Mouse (Mus musculus): ENCODE results near the gene Olfr749.
"Not testable (repeated sequence)": the region's sequence is repeated elsewhere in the genome, so short reads cannot be mapped to it uniquely, and the experiment has no call there.

Olfr749 gene

DNA sequence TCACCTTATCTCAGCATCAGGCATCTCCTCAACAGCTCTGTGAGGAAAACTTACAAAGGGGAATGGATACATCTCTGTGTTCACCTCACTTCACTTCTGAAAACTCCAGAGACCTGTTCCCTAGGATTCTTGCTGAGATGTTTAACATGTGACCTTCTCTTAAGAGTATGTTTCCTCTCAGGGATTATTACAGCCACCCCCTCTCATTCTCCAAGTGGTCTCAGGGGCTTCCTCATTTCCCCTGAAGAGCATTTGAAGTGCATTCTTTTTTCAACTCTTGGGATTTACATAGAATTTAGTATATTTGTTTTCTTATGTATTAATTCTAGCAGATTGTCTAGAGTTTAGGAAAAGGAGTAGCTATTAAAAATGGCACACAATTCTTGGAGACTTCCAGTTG, at the start of gene Olfr749:
Gene Olfr749 (minus strand): TSS at position 101 of the 400 bp plus-strand sequence.
- no peak for DNase-seq (ENCODE audit: low read depth, low spot score)

DNA sequence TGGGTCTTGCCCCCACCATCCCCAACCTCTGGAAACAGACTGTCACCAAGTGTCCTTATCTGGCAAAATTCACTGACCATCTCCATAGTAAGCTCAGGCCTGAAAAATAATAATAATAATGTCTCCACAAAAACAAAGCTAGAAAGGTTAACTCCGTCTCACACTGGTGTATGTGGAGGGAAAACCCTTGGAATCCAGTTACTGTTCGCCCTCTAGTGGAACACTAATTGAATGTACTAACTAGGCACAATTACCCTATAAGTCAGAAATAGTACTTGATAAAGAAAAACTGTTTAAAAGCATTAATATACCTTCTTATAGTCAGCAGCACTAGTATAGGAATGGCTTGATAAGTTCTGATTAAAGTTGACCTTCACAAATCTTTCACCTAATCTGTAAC, 43.3 kb upstream of the Olfr749 start:
- DNase-seq (ENCODE audit: low read depth, low spot score) = no peak

DNA sequence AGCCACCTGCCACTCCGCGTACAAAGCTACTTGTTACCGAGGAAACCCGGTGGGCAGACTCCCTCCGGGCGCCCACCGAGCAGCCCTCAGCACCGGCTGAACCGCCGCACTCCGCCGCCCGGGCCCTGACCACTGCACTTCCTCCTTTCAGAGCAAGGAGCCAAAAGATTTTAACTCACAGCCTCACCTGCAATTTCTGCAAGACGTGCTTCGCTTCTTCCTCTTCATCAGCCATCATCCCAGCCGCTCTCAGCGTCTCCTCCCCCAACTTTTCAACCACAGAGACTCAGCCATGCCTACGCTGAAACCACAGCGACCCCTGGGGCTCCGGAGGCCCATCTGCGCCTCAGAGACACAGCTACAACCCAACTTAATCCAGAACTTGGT, 40.4 kb upstream of the Olfr749 start, which contains the start of gene Ttc5:
Gene Ttc5 (minus strand): TSS at position 269 of the 387 bp plus-strand sequence.
- DNase-seq (ENCODE audit: low read depth, low spot score) = peak; percentile 94

DNA sequence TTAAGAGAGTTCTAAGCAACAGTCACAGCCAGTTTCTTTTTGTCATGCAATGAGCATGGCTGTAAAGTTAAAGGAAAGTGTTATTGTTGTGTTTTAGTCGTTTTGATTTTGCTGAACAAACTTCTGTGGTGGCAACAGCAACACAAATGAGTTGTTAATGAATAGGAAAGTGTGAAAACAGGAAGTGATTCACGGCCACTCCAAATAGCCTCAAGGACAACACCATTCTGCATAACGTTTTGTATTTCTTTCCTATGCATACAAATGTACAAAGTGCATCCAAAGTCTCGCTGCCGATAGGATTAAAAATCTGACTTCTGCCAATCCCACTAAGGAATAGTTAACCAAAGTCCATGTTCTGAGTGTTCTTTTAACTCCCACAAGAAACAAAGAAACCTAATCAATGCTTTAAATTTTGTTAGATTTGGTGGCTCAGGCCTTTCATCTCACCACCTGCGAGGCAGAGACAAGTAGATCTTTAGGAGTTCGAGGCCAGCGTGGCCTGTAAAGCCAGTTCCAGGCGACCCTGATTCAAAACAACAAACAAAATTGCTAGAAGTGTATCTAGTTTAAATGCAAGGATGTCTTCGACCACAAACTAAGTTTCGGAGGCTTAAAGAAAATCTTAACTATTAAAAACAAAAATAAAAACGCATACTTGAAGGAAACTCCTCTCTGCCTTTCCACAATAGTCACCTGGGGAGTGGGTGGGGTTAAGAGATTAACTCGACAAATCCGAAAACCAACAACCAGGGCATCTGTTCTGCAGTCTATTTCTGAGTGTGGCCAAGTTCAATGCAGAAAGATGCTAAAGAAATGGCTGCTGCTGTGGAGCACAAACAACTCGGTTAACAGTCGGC, 39.7 kb upstream of the Olfr749 start:
- no peak for DNase-seq (ENCODE audit: low read depth, low spot score)

DNA sequence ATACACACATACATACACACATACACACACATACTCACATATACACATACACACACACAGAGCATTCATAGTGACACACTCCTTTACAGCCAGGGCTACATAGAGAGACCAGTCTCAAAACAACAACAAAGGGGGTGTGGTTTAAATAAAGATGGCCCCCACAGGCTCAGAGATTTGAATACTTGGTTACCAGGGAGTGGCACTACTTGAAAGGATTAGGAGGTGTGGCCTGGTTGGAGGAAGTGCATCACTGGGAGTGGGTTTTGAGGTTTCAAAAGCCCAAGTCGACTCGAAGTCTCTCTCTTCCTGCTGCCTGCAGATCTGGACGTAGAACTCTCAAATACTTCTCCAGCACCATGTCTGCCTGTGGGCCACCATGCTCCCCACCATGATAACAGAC, 37.3 kb upstream of the Olfr749 start:
- DNase-seq (ENCODE audit: low read depth, low spot score) = peak; percentile 73

DNA sequence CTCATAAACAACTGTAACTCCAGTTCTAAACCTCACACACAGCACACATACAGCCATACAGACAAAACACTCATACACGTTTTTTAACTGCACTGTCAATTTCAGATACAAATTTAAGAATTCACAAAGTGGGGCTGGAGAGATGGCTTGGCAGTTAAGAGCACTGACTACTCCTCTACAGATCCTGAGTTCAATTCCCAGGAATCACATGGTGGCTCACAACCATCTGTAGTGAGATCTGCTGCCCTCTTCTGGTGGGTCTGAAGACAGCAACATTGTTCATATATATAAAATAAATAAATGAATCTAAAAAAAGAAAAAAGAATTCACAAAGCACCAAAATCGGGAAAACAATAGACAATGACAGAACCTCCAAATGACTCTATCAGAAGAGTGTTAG, 26.4 kb upstream of the Olfr749 start:
- peak; percentile 56 for DNase-seq (ENCODE audit: low read depth, low spot score)

DNA sequence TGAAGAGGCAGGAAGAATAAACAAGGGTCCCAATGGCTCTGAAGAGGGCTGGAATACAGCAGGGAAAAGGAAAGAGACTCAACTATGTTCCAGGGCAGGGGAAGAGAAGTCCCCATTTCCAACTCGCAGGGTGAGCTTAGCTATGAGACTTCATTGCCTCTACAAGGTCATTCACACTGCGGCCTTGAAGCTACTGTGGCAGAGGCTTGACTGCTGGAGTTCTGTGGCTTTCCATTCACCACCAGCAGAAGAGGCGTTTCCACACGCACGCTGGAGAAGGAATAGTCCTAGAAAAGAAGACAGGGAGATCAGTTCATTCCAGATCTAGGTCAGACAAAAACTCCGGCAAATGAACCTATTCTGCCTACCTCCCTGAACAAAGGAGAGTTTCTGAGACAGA, 20.8 kb upstream of the Olfr749 start:
- DNase-seq (ENCODE audit: low read depth, low spot score) = peak; percentile 33

DNA sequence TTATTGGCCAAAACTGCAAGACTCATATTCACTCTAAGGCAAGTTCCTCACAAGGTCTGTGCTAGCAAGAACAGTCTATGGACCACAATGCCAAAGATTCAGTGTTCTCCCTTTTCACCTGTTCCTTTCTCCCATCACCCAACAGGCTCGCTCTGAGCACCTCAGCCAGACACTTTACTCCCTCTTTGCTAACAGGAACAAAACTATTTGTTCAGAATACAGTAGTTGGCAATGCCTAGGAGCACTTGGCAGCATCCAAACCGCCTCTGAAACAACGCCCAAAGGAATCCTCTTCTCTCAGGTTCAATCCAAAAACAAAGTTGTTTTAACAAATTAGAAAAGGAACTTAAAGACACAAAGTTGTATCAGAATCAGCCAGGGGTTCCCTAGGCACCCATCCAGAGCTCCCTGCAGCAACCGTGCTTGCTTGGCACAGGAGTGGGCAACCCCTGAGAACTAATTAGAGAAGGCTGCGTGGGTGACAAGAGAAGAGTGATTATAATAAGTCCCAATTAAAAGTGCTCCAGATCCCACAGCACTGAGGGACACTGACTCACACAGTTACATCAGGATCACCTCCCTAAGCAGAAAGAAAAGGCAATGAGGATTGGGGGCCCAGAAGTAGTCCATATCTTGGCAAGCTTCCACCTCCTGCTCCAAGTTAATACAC, 13.7 kb upstream of the Olfr749 start:
- no peak for DNase-seq (ENCODE audit: low read depth, low spot score)

DNA sequence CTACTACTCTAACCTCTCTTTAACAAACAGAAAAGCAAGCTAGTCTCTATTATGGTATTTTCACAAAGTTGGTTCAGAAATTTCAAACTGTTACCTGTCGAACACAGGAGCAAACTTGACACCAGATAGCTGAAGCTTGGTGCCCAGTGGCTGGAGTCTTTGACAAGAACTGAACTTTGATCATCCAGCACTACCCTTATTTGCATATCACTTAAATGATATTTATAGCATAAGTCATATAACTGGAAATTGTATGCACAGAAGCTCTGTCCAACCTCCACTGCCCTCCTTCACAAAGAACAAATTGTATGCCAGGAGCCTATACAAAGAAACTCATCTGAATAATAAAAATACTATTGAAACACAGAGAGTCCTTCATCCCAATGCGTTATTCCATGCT, 3.3 kb downstream of the Olfr749 start:
- no peak for DNase-seq (ENCODE audit: low read depth, low spot score)

DNA sequence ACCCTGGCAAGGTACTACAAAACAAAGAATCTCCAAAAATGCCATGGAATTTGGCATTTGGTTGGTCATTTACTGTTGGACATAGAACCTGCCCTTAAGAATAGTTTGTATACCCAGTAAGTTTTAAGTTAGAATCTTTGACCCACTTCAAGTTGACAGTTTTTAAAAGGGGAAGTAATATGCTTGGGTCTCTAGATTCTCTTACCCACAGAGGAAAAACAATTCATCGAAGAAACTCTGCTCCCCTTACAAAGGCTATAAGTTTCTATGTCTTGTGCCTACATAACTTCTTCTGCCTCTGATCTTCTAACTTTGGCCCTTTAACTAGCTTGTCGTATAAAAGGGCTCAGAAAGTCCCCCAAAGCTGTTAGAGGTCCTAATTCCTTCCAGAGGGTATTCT, 4.6 kb downstream of the Olfr749 start:
- no peak for DNase-seq (ENCODE audit: low read depth, low spot score)

DNA sequence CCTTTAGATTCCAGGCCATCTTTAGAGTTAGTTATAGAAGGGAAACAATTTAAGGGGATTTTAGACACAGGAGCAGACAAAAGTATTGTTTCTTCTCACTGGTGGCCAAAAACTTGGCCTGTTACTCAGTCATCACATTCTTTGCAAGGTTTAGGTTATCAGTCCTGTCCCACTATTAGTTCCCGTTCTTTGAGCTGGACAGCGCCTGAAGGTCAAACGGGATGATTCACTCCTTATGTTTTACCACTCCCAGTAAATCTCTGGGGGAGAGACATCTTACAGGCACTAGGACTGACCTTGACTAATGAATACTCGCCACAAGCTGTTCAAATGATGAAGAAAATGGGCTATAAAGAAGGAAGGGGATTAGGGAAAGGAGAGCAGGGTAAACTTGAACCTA, 22.5 kb downstream of the Olfr749 start:
- not testable (repeated sequence) for DNase-seq (ENCODE audit: low read depth, low spot score)

DNA sequence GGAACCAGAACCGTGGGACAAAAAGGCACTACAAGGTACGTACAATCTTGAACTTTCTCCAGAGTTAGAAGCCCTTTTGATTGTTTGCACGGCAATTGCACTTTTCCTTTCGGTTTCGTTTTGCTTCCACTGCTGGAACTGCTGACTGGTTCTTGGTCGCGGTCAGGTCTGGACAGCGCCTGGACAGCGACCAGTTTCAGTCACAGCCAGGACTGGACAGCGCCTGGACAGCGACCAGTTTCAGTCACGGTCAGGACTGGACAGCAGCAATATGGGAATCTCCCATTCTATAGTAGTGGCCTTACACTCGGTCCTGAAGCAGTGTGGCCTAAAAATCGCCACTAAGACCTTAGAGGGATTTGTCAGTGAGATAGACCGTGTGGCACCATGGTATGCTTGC, 25.0 kb downstream of the Olfr749 start:
- DNase-seq (ENCODE audit: low read depth, low spot score) = peak; percentile 2

DNA sequence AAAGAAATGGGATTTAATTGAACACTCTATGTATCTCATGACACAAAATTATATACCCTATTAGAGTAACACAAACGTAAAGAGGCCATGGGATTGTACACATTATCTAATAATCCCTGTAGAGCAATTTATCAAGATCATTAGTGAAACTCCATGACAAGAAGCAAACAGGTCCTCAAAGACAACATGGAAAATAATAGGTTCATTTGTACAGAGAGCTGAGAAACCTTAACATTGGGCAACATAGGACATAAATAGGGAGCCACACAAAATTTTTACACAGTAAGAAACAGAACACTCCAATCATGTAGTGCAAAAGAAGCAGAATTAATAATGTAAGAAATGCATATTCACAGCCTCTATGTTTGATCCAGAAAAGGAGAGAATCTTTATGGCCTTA, 37.8 kb downstream of the Olfr749 start, which contains the start of gene Olfr748:
Gene Olfr748 (plus strand): TSS at position 301 of the 400 bp plus-strand sequence.
- DNase-seq (ENCODE audit: low read depth, low spot score) = no peak

DNA sequence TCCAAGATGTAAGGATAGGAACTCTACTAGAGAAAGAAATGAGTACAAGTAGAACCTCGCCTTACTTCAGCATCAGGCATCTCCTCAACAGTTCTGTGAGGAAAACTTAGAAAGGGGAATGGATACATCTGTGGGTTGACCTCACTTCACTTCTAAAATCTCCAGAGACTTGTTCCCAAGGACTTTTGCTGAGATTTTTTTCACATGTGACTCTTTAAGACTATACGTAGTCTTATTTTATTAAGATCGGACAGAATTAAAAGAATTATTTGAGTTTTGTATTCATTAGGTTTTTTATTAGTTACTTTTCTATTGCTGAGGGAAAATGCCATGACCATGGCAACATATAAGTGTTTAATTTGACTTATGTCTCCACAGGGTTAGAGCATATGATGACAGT, 51.8 kb downstream of the Olfr749 start, which contains the start of gene Olfr747:
Gene Olfr747 (minus strand): TSS at position 101 of the 400 bp plus-strand sequence.
- DNase-seq (ENCODE audit: low read depth, low spot score) = no peak

All from ZHBTc4 (cell line).